Mouse (Mus musculus) retina, postnatal 7 days (tissue): Measurements from ENCODE around the gene Vps13d.
"Not testable (repeated sequence)": the region's sequence is repeated elsewhere in the genome, so short reads cannot be mapped to it uniquely, and the experiment has no call there.

ENCODE experiments used
- DNase-seq: peaks from one replicate; pipeline ENCODE4 v3.0.0-alpha.2; 2012; ENCODE audit warnings: low read depth, low spot score

Vps13d gene

DNA sequence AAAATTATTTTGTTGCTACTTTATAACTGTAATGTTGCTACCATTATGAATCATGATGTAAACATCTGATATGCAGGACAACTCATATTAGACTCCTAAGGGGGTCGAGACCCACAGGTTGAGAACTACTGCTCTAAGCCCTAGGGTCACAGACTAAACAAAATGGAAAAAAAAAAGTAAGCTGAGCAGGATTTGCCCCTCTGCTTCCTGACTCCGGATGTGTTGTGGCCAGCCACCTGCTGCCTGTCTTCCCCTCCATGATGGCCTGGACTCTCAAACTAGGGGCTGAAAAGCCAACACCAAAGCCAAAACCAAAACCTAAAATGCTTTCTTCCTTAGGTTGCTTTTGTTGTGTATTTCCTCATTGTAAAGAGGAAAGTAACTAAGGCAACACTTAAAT, 16.3 kb upstream of the Vps13d start:
- DNase-seq, result no peak

DNA sequence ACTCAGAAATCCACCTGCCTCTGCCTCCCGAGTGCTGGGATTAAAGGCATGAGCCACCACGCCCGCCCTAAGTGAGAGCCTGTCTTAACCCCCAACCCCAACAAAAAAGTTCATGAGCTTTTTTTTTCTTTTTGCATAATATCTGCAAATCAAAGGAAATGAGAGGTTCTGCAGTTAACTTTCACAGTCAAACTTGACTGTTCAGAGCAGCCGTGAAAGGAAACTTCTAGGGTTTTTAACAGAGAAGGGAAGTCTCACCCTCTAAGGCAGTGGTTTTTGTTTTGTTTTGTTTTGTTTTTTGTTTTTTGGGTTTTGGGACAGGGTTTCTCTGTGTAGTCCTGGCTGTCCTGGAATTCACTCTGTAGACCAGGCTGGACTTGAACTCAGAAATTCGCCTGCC, 15.8 kb upstream of the Vps13d start:
- DNase-seq, result no peak

DNA sequence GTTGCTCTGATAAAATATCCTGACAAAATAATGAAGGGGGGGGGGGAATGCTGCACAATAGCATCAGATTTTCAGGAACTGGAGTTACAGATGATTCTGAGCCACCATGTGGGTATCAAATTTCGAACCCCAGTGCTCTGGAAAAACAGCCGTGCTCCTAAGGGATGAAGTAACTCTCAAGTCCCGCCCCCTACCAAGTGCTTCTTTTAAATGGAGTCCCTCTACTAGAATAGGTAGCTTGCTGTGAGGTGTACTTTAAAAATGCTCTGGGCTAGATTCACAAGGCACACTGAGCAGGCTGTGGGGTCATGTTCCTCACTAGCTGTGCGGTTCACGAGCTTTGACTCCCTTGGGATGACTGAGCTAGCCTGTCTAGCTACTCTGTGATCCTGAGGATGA, 14.9 kb upstream of the Vps13d start:
- DNase-seq, result no peak

DNA sequence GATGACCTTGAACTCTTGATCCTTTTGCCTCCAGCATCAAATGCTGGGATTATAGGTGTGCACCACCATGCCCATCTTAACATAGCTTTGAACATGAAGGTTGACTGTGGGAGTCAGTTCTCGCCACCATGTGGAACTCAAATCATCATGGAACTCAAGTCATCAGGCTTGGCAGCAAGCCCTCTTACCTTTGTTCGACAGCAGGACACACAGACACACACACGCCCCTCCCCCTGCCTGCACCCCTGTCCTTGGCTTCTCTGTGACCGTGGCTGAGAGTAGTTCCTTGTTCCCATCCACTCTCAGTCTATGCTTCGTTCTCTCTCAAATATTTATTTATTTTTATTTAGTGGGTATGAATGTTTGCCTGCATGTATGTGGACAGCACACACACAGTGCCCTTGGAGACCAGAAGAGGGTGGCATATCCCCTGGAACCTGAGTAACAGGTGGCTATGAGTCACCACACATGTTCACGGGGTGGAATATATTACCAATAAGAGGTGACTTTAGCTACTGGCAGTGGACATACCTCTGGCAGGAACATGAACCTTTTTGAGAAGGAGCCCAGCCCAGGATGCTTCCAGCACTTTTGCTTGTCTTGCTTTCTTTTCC, 14.4 kb upstream of the Vps13d start:
- DNase-seq, result no peak

DNA sequence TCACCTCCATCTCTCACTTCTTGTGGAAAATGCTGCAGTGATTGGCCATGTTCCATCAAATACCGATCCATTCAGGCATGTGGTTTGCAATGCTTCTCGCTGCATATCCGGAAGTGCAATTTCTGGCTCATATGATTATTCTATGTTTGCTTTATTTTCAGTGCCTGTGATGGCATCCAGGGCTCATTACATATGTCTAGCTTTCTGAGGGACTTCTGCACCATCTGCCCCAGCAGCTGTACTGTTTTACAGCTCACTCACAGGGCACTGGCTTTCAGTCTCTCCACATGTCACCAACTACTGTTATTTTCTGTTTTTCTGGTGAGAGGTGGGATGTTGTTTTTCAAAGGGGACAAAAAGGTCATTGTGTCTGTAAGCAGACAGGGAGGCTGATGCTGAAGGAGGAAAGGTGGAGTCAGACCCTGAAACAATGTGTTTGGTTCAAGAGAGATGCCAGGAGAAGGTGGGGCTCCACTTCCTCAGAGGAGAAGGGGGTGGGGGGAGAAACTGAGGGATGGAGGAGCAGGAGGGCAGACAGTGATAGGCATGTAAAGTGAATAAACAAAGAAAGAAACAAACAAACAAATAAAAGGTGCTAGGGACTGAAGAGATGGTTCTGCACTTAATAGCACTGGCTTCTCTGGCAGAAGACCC, 13.0 kb upstream of the Vps13d start:
- DNase-seq, result no peak

GRCm38 (mm10) chr4:145204779-145205178, 10.0 kb upstream of the Vps13d start:
- DNase-seq, result no peak

- DNase-seq, result no peak
These were observed 8.5 kb upstream of the Vps13d start for GRCm38 (mm10) chr4:145203305-145203704.

- DNase-seq, result no peak
These were observed 6.6 kb upstream of the Vps13d start for GRCm38 (mm10) chr4:145201424-145201823.

DNA sequence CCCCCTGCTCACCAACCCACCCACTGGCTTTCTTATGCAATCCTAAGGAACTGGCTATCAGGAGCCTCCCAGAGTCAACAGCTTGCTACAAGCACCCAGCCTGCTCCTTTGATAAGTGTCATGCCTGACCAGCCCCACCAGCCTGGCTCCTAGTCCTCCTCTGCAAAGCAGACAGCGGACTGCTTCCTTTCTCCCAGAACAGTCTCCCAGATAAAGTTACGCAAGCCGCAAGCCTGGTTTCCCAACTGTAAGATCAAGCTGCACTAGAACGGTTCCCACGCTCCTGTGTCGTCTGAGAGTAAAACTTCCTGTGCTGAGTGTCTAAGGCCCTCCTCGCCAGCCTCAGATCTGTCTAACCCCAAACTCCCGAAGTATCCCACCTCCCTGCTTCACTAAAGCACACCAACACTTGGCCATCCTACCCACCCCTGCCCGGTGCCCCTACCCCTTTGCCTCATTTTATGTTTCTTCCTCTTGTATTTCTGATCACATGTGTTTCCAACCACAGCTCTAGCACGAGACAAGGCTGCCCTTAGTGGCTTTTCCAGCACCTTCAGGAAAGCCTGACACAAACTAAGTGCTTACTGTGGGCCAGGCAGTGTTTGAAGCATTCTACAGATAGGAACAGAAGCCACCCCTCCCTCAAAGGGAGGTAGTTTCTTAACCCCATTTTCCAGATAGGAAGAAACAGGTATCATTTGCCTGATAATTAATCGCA, 5.3 kb upstream of the Vps13d start:
- DNase-seq, result no peak

DNA sequence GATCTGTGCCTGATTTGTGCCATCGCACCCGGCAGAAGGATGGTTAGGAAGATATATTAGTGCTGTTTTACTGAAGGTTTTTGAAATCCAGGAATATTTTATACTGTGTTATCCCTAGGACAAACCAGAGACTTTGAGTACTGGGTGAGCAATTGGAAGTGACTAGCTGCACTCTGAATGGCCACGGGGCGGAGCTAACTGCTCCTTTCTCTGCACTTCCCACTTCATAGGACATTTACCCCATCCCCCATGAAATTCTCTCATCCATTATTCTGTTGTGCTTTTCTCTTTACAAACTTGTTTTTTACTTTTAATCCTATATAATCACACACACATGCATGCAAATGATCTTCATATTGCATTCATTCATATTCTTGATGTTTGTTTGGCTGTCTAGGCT, 1.8 kb upstream of the Vps13d start:
- no peak for DNase-seq

- DNase-seq, result no peak
These were observed 367 bp upstream of the Vps13d start for GRCm38 (mm10) chr4:145195172-145195571.

- DNase-seq, result no peak
These were observed 754 bp downstream of the Vps13d start for GRCm38 (mm10) chr4:145193991-145194511.

- no peak for DNase-seq
These were observed 1.4 kb downstream of the Vps13d start for GRCm38 (mm10) chr4:145193406-145193805.

DNA sequence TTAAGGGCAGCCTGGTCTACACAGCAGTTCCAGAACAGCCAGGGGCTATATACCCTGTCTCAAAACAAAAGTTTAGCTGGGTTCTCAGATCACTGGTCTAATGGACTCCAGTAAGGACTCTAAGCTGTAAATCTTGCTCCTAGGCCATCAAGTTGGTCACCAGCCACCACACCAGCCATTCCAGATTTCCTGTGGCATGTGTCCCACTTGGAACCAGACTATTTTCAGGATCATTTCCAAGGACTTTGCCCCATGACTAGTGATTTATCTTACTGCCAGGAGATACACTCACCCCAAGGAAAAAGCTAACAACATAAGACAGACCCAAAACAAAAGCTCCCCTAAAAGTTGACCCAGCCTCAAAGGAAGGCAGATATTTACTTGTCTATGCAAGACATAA, 2.1 kb downstream of the Vps13d start:
- no peak for DNase-seq

GRCm38 (mm10) chr4:145188561-145188960, 6.2 kb downstream of the Vps13d start:
- DNase-seq, result no peak

DNA sequence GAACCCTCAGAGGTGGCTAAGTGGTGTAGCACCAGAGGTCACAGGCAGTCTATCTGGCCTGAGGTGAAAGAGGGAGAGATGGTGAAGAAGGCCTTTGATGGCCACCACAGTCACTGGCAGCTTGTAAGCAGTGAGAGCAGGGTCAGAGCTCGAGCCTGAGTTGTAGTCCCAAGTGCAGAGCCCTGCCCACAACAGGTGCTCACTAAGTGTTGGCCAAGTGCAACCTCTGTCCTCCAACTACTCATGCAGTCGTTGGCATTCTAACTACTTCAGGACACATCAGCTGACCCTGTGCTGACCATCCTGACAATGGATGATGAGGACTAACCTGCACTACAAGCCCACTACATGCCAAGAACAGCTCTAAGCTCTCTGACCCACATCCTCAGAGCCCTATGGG, 7.2 kb downstream of the Vps13d start:
- DNase-seq, result no peak

DNA sequence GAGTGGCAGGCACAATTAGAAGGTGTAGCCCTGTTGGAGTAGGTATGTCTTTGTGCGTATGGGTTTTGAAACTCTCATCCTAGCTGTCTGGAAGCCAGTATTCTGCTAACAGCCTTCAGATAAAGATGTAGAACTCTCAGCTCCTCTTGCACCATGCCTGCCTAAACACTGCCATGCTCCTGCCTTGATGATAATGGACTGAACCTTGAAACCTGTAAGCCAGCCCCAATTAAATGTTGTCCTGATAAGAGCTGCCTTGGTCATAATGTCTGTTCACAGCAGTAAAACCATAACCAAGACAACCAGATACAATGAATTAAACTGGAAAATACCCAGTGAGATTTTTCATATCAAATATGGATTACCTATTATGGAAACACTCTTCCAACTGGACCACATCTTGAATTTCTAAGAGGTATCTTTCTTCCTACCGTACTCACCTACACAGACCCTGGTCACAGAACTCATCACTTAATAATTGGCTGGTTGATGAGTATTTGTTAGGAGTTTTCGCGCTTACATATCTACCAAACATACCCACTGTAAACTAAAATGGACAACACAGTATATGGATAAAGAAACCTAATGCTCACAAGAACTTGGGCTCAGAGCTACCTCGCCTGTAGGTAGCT, 15.8 kb downstream of the Vps13d start:
- no peak for DNase-seq

- DNase-seq, result not testable (repeated sequence)
These were observed 29.3 kb downstream of the Vps13d start for GRCm38 (mm10) chr4:145165542-145165941.

DNA sequence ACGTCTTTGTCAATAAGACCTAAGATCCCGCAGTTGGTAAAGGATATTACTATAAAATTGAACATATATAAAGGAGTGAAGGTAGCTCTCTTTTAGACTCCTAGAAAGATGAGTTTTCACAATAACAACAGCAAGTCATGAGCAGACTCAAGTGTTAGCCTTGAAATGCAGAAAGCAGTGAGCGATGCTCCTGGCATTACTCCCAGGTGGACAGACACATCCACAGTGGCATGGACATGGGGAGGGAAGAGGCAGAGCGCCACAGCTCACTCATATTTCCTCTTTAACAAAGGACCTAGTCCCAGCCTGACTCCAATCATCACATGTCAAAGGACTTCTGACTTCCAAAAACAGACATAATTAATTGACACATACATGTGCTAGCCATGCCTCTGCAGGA, 30.7 kb downstream of the Vps13d start:
- DNase-seq, result no peak

GRCm38 (mm10) chr4:145161243-145161642, 33.6 kb downstream of the Vps13d start:
- no peak for DNase-seq

GRCm38 (mm10) chr4:145155956-145156355, 38.8 kb downstream of the Vps13d start:
- DNase-seq, result peak; percentile 31

DNA sequence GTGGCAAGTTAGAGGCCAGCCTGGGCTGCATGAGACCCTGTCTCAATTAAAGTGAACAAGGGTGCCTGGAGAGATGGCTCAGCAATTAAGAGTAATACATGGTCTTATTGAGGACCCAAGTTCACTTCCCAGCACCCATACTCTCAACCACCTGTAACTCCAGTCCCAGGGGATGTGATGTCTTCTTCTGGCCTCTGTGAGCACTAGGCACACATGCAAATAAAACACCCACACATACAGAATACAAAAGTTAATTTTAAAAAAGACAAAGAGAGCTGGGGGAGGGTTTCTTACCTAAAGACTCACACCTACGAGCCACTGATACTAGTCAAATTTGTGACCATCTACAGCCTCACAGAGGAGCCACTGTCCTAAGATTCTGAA, 43.7 kb downstream of the Vps13d start:
- no peak for DNase-seq
